Mouse (Mus musculus): ENCODE measurements around the gene Grm4. TPM values are rescaled to one million over a fixed set of nuclear protein-coding genes. Genes with fewer than 3 reads are reported as not detected.
"Not testable (repeated sequence)": the region's sequence is repeated elsewhere in the genome, so short reads cannot be mapped to it uniquely, and the experiment has no call there.

Grm4 gene
- total RNA-seq, 2 experiments from 2014 or later: not detected

DNA sequence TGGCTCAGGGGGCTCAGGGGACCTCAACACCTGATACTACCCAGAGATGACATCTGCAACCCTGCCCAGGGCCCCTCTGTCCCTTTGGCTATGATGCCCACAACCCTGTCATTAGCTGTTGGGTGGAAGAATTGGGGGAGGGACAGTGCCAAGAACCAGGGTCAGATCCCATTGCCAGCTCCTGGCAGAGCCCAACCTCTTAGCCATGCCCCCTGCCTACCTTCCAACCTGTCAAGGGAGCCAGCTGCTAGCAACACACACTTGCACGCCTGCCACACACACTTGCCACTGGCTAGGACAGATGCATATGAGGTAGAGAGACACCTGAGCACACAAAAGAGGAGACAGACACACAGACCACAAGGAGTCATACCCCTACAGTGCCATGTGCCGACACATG lies 96.2 kb downstream of the Grm4 start:
- no peak for ATAC-seq (replicated peaks; ENCODE audit: low FRiP score, low TSS enrichment, poor library complexity, severe bottlenecking)

- ATAC-seq (replicated peaks; ENCODE audit: low FRiP score, low TSS enrichment, poor library complexity, severe bottlenecking): no peak
Measured at GRCm38 (mm10) chr17:27424356-27424755, 96.8 kb downstream of the Grm4 start.

- ATAC-seq (replicated peaks; ENCODE audit: low FRiP score, low TSS enrichment, poor library complexity, severe bottlenecking): no peak
Measured at GRCm38 (mm10) chr17:27422726-27423381, 98.3 kb downstream of the Grm4 start.

DNA sequence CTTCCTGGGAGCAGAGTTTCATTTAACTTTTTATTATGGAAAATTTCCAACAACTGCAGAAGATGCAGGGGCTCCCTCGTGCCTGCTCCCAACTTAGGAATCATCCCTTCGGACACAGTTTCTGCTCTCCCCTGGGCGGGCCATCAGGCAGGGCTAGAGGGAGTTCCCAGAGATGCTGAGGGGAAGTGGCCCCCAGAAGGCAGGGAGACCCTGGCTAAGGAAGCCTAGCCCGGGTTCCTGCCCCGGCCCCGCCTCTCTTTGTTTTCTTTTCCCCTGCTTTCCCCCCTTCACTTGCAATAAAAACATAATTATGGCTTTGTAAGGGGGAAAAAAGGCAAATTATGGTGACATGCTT lies 98.9 kb downstream of the Grm4 start:
- no peak for ATAC-seq (replicated peaks; ENCODE audit: low FRiP score, low TSS enrichment, poor library complexity, severe bottlenecking)

GRCm38 (mm10) chr17:27421837-27422236 lies 99.4 kb downstream of the Grm4 start:
- no peak for ATAC-seq (replicated peaks; ENCODE audit: low FRiP score, low TSS enrichment, poor library complexity, severe bottlenecking)

GRCm38 (mm10) chr17:27409006-27409405 lies 112.2 kb downstream of the Grm4 start:
- ATAC-seq (replicated peaks; ENCODE audit: low FRiP score, low TSS enrichment, poor library complexity, severe bottlenecking): no peak

DNA sequence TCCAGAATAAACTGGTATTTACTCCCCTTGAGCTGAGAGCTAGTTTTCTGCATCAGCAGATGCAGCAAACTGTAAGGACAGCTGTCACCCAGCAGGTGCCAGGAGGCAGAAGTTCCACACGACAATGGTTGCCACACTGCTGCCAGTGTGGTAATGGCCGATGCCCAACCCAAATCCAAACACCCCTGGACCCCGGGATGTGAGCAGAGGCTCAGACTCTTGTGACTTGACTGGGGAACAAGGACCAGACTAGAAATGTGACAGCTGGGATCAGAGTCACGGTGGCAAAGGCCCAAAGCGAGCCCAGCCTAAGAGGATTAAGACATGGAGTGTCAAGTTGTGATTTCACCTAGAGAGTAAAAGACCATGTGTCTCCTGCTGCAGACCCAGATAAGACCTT lies 112.7 kb downstream of the Grm4 start:
- no peak for ATAC-seq (replicated peaks; ENCODE audit: low FRiP score, low TSS enrichment, poor library complexity, severe bottlenecking)

- ATAC-seq (replicated peaks; ENCODE audit: low FRiP score, low TSS enrichment, poor library complexity, severe bottlenecking): no peak
Measured at GRCm38 (mm10) chr17:27406956-27407355, 114.2 kb downstream of the Grm4 start.

DNA sequence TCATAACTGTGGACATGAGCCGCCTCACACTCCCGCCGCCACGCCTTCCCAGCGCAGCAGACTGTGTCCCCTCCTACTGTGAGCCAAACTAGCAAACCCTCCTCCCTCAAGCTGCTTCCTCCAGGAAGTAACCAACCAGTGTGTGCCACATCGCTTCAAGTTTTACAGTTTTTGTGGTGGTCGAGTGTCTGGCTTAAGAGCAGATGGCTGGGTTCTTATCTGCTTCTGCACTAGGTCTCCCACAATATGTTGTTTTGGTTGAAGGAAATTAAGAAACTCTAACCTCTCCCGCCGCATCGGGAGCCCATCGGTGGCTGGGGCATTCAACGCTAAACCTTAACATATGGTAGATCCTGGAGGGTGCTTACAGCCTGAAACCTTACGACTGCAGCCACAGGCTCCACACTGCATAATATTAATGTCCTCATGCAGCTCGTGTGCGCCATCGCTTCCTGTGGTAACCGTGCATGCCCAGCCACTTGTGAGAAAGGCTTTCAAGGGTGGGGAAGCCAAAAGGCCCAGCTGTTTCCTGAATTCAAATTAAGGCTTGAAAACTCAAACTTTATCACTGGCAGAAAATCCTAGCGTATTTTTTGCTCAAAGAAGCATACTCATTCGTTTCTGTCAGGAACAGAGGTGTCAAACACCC lies 115.7 kb downstream of the Grm4 start:
- ATAC-seq (replicated peaks; ENCODE audit: low FRiP score, low TSS enrichment, poor library complexity, severe bottlenecking): no peak

DNA sequence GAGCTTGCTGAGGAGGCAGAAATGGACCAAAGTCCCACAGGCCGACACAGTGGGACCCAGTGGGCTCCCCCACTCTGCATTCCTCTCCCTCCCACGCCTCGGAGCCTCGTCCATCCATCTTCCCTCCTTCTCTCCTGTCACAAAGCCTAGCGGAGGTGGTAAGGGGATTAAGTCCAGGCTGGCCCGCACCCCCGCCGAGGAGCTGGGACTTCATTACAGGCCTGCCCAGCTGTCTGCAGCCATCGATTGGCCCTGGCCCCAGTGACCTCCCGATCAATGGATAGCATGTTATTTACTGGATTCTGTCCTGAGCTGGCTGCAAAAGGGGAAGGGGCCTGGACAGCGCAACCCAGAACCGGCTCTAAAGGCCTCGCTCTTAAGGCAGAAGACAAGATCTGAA lies 120.0 kb downstream of the Grm4 start:
- no peak for ATAC-seq (replicated peaks; ENCODE audit: low FRiP score, low TSS enrichment, poor library complexity, severe bottlenecking)

- no peak for ATAC-seq (replicated peaks; ENCODE audit: low FRiP score, low TSS enrichment, poor library complexity, severe bottlenecking)
Measured at GRCm38 (mm10) chr17:27393931-27394330, 127.3 kb downstream of the Grm4 start.

GRCm38 (mm10) chr17:27393432-27393831 lies 127.8 kb downstream of the Grm4 start:
- ATAC-seq (replicated peaks; ENCODE audit: low FRiP score, low TSS enrichment, poor library complexity, severe bottlenecking): no peak

- no peak for ATAC-seq (replicated peaks; ENCODE audit: low FRiP score, low TSS enrichment, poor library complexity, severe bottlenecking)
Measured at GRCm38 (mm10) chr17:27392918-27393317, 128.3 kb downstream of the Grm4 start.

DNA sequence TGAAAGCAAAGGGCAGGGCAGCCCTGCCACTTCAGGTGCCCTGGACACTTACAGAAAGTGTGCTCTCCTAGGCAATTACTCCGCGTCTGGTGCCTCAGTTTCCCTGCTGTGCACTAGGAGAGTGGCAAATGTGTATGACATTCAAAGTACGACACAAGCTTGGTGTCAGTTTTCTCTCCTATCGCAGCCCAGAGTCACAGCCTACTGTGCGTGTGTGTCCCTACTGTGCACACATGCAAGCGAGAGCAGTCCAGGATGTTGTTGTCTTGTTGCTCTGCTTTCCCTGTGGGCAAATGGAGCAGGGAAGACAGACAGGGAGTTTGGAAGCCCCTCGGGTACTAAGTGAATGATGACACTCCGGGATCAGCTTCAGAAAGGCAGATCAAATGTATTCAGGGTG lies 131.2 kb downstream of the Grm4 start:
- ATAC-seq (replicated peaks; ENCODE audit: low FRiP score, low TSS enrichment, poor library complexity, severe bottlenecking): no peak

- ATAC-seq (replicated peaks; ENCODE audit: low FRiP score, low TSS enrichment, poor library complexity, severe bottlenecking): no peak
Measured at GRCm38 (mm10) chr17:27389221-27390000, 131.8 kb downstream of the Grm4 start.

DNA sequence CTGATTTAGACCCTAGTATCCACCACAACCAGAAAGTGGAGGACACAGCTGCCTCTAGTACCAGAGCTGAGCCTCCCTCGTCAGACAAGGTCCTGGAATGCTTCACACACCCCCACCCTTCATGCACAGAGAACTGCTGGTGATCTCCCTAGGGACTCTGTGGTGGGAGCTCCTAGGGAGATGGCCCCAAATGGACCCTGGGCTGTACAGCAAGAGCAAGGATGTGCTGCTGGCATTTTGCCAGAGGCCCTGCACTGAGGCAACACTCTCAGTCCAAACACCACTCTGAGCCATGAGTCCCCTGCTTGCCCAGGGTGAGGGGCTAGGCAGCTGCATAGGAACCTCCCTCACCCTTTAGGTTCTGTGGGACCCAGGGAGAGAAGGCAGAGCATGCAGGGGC lies 134.8 kb downstream of the Grm4 start:
- no peak for ATAC-seq (replicated peaks; ENCODE audit: low FRiP score, low TSS enrichment, poor library complexity, severe bottlenecking)

DNA sequence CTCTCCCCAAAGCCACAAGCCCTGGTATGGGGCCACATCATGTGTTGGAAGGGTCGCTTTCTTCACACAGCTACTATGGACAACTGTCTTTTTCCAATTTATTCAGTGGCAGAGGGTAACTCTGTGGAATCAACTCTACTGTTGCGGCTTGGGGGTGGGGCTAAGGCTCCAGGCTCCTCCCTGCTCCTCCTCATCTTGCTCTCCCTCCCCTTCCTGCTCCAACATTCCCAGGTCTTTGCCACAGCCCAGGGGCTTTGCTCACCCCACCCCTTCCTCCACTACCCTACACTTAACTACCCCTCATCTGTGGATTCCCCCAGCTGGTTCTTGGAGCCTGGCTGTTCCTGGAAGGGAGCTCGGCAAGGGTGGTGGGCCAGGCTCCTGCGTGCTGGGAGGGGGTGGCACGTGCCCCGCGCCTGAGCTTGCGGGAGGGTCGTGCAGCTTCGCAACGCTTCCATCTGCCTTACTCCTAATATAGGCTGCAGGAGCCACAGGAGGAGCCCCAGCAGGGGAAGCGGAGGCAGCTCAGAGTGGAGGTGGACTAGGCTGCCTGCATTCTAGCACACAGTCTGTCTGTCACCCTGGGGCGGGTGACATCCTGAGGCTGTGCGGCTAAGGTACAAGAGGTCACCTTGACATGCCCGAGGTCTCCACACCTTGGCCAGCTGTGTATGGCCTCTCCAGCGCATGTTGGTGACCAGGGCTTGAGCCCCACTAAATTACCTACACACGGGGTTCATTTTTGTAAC lies 135.5 kb downstream of the Grm4 start:
- ATAC-seq (replicated peaks; ENCODE audit: low FRiP score, low TSS enrichment, poor library complexity, severe bottlenecking): no peak

- no peak for ATAC-seq (replicated peaks; ENCODE audit: low FRiP score, low TSS enrichment, poor library complexity, severe bottlenecking)
Measured at GRCm38 (mm10) chr17:27382916-27383315, 138.3 kb downstream of the Grm4 start.

DNA sequence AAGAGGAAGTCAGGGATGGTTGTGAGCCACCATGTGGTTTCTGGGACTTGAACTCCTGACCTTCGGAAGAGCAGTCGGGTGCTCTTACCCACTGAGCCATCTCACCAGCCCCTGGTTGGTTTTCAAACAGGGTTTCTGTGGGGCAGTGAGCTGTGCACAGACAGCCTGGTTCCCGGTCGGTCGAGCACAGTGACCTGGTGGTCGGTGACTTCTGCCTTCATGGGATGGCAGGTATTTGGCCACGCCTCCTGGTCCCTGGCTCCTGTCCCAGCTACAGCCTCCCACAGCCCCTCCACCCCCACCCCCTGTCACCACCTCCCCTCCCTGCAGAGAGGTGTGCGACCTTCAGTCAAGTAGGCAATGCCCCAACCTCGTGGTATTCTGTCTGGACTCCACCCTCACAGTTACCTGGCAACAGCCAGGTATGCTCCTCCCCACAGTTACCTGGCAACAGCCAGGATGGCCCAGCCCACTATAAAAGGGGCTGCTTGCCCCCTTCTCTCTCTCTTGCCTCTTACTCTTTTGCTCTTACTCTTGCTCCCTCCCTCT lies 140.2 kb downstream of the Grm4 start:
- ATAC-seq (replicated peaks; ENCODE audit: low FRiP score, low TSS enrichment, poor library complexity, severe bottlenecking): not testable (repeated sequence)

- no peak for ATAC-seq (replicated peaks; ENCODE audit: low FRiP score, low TSS enrichment, poor library complexity, severe bottlenecking)
Measured at GRCm38 (mm10) chr17:27378977-27379376, 142.2 kb downstream of the Grm4 start.
